Mouse (Mus musculus) lung, postnatal 36 days (tissue): ENCODE data around the gene Atrx.

Experiments
- DNase-seq: peaks from one replicate; pipeline ENCODE4 v3.0.0; 2022; ENCODE audit warnings: mixed read lengths

Atrx gene

GRCm38 (mm10) chrX:105767177-105767764 is 161.9 kb downstream of the Atrx start:
- no peak for DNase-seq

GRCm38 (mm10) chrX:105766013-105766412 is 163.2 kb downstream of the Atrx start:
- DNase-seq = no peak

GRCm38 (mm10) chrX:105765005-105765706 is 164.0 kb downstream of the Atrx start:
- DNase-seq = no peak

- DNase-seq = no peak
These were observed 164.8 kb downstream of the Atrx start, which contains the start of gene Fgf16 for GRCm38 (mm10) chrX:105764162-105765004. TSS of gene Fgf16 (plus strand) at chrX:105764279.

- no peak for DNase-seq
These were observed 165.6 kb downstream of the Atrx start for GRCm38 (mm10) chrX:105763612-105764011.

GRCm38 (mm10) chrX:105762847-105763527 is 166.2 kb downstream of the Atrx start:
- DNase-seq = peak; percentile 10
